Mouse (Mus musculus): ENCODE results near the gene Trim61. TPM values are rescaled to one million over a fixed set of nuclear protein-coding genes. Genes with fewer than 3 reads are reported as not detected.
"Not testable (repeated sequence)": the region's sequence is repeated elsewhere in the genome, so short reads cannot be mapped to it uniquely, and the experiment has no call there.

Gene Trim61
- total and polyA plus RNA-seq, 2 experiments from 2014 or later = not detected

- Histone ChIP-seq H3K9ac (replicated peaks; ENCODE audit: low read depth, low read length) (no peak overlapping the region), H3K27ac (ENCODE audit: low read depth) (no peak overlapping the region), H3K4me2 (ENCODE audit: low read depth, low read length) (no peak overlapping the region), H3K4me1 (ENCODE audit: control insufficient read depth, insufficient read depth) (0 out of 2 replicates have a peak, but pooled peaks cover 6% of the 10 kb centered on the region), H3K9me3 (replicated peaks; ENCODE audit: control insufficient read depth, low read length) (no peaks in the 10 kb centered on the region), H3K36me3 (replicated peaks; ENCODE audit: control insufficient read depth, insufficient read depth, low read length) (no peaks in the 10 kb centered on the region), H3K27me3 (ENCODE audit: control insufficient read depth, insufficient read depth, low read length) (no peaks in the 10 kb centered on the region), H3K4me3 (ENCODE audit: low read depth, low read length) (no peak overlapping the region)
- no peak for TF ChIP-seq EP300 (IDR thresholded peaks at IDR 0.05; ENCODE audit: low read depth)
- no peak for TF ChIP-seq CTCF (IDR thresholded peaks at IDR 0.05; ENCODE audit: low read depth)
- ATAC-seq (ENCODE audit: insufficient read depth, low read depth) (no peak), DNase-seq (ENCODE audit: low spot score) (no peak)
- 68% methylated on average over 4 of the region's 4 CpGs for WGBS
These were observed 12.6 kb upstream of the Trim61 start for GRCm38 (mm10) chr8:65030735-65031485.

DNA sequence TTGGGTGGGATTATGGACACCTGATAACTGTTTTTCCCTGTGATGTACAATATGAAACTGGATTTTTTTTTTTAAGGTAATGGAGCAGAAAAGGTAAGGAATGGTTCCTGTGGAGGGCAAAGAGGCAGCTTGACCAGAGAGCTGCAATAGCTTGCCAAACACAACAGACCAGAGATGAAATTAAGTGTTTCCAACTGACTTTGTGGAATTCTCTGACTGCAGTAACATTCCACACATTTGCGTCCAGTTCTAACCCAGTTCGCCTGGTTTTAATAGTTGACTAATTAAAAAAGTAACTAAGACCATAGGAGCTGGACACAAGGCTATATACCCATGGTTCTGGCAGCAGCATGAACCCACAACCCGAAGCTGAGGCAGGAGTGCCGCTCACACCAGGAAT lies 11.5 kb upstream of the Trim61 start:
- no peaks in the 10 kb centered on the region for H3K4me1 ChIP-seq (ENCODE audit: control insufficient read depth, insufficient read depth)
- 80% methylated on average over 4 of the region's 4 CpGs for WGBS
- DNase-seq (ENCODE audit: low spot score) (no peak), ATAC-seq (ENCODE audit: insufficient read depth, low read depth) (no peak)
- H3K9me3 ChIP-seq (replicated peaks; ENCODE audit: control insufficient read depth, low read length) = no peaks in the 10 kb centered on the region
- no peaks in the 10 kb centered on the region for H3K36me3 ChIP-seq (replicated peaks; ENCODE audit: control insufficient read depth, insufficient read depth, low read length)
- H3K9ac ChIP-seq (replicated peaks; ENCODE audit: low read depth, low read length) = no peak overlapping the region
- H3K27ac ChIP-seq (ENCODE audit: low read depth) = no peak overlapping the region
- H3K4me2 ChIP-seq (ENCODE audit: low read depth, low read length) = no peak overlapping the region
- H3K4me3 ChIP-seq (ENCODE audit: low read depth, low read length) = no peak overlapping the region
- TF ChIP-seq CTCF (IDR thresholded peaks at IDR 0.05; ENCODE audit: low read depth) (no peak), EP300 (IDR thresholded peaks at IDR 0.05; ENCODE audit: low read depth) (no peak)
- no peaks in the 10 kb centered on the region for H3K27me3 ChIP-seq (ENCODE audit: control insufficient read depth, insufficient read depth, low read length)

DNA sequence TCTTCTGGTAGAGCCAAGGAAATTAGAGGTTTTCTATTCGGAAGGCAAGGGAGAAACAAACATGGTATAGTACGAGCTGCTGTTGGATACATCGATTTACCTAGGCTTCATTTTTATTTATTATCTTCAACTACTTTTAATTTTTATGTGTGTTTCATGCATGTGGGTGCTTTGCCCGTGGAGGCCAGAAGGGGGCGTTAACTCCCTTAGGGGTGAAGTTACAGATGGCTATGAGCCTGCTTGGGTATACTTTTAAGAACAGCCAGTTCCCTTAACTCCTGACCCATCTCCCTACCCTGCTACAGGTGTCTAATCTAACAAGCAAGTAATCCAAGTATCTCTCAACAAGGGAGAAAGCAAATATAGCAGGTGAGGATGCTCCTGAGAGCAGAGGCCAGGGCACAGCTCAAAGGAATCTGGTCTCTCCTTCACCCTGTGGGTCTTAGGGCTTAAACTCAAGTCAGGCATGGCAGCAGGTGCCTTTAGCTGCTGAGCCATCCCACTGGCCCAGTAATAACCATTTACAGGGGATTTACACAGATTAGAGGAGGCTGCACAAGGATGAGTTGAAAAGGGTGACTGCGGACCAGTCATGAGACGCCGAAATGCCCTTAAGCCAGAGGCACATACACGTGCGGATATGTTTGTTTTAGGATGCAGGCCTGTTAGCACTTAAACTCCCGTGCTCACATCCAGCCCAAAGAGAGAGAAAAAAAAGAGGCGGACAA lies 10.8 kb upstream of the Trim61 start:
- 79% methylated on average over 12 of the region's 12 CpGs for WGBS
- H3K4me1 ChIP-seq (ENCODE audit: control insufficient read depth, insufficient read depth) = no peaks in the 10 kb centered on the region

DNA sequence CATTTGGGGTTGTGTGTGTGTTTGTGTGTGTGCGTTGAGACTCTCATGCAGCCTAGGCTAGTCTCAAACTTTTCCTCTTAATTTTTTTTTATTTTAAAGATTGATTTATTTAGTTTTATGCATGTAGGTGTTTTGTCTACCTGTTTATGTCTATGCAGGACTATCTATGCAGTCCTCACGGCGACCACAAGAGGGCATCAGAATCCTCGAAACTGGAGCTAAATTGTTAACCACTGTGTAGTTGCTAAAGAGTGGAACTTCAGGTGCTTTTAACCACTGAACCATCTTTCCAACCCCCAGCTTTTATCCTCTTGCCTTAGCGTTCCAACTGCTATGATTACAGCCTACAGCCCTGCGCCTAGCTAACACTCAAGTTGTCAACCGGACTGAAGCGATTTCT lies 4.2 kb upstream of the Trim61 start:
- no peak for TF ChIP-seq EP300 (IDR thresholded peaks at IDR 0.05; ENCODE audit: low read depth)
- peak; percentile 70 for TF ChIP-seq CTCF (IDR thresholded peaks at IDR 0.05; ENCODE audit: low read depth)

More for the DNA sequence above, 10.8 kb upstream of the Trim61 start:
- DNase-seq (ENCODE audit: low spot score) = no peak
- Histone ChIP-seq H3K4me3 (ENCODE audit: low read depth, low read length) (no peak overlapping the region), H3K4me2 (ENCODE audit: low read depth, low read length) (no peak overlapping the region), H3K9me3 (replicated peaks; ENCODE audit: control insufficient read depth, low read length) (no peaks in the 10 kb centered on the region), H3K27ac (ENCODE audit: low read depth) (no peak overlapping the region), H3K27me3 (ENCODE audit: control insufficient read depth, insufficient read depth, low read length) (no peaks in the 10 kb centered on the region), H3K9ac (replicated peaks; ENCODE audit: low read depth, low read length) (no peak overlapping the region), H3K36me3 (replicated peaks; ENCODE audit: control insufficient read depth, insufficient read depth, low read length) (no peaks in the 10 kb centered on the region)
- TF ChIP-seq CTCF (IDR thresholded peaks at IDR 0.05; ENCODE audit: low read depth) = no peak
- no peak for TF ChIP-seq EP300 (IDR thresholded peaks at IDR 0.05; ENCODE audit: low read depth)
- no peak for ATAC-seq (ENCODE audit: insufficient read depth, low read depth)

DNA sequence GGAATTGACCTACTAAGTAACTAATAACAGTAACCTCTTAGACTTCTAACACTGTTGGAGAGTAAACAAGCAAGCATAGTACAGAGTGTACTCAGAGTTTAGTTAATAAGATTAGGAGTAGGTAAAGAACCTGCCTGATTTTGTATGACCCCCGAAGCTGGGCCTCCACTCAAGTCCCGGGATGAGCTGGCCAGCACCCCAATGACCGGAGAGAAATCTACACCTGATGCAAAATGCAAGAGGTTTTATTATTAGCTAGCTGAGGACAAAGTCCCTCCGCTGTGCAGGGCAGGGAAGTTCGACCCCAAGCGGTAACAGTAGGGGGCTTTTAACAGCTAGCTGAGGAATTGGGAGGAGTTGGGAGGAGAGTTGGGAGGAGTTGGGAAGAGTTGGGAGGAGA lies 10.7 kb downstream of the Trim61 start:
- H3K4me2 ChIP-seq (ENCODE audit: low read depth, low read length); H3K9me3 ChIP-seq (replicated peaks; ENCODE audit: control insufficient read depth, low read length); H3K27me3 ChIP-seq (ENCODE audit: control insufficient read depth, insufficient read depth, low read length); DNase-seq (ENCODE audit: low spot score); H3K36me3 ChIP-seq (replicated peaks; ENCODE audit: control insufficient read depth, insufficient read depth, low read length); H3K4me3 ChIP-seq (ENCODE audit: low read depth, low read length); H3K27ac ChIP-seq (ENCODE audit: low read depth); ATAC-seq (ENCODE audit: insufficient read depth, low read depth); H3K9ac ChIP-seq (replicated peaks; ENCODE audit: low read depth, low read length); H3K4me1 ChIP-seq (ENCODE audit: control insufficient read depth, insufficient read depth): not testable (repeated sequence)
- 74% methylated on average over 6 of the region's 6 CpGs for WGBS

More for the DNA sequence above, 4.2 kb upstream of the Trim61 start:
- no peak for ATAC-seq (ENCODE audit: insufficient read depth, low read depth)
- no peak overlapping the region for H3K4me2 ChIP-seq (ENCODE audit: low read depth, low read length)
- no peaks in the 10 kb centered on the region for H3K9me3 ChIP-seq (replicated peaks; ENCODE audit: control insufficient read depth, low read length)
- H3K4me1 ChIP-seq (ENCODE audit: control insufficient read depth, insufficient read depth) = no peaks in the 10 kb centered on the region
- H3K27me3 ChIP-seq (ENCODE audit: control insufficient read depth, insufficient read depth, low read length) = no peaks in the 10 kb centered on the region
- DNase-seq (ENCODE audit: low spot score) = no peak
- 47% methylated on average over 8 of the region's 8 CpGs for WGBS
- H3K9ac ChIP-seq (replicated peaks; ENCODE audit: low read depth, low read length) = no peak overlapping the region
- no peak overlapping the region for H3K27ac ChIP-seq (ENCODE audit: low read depth)
- no peaks in the 10 kb centered on the region for H3K36me3 ChIP-seq (replicated peaks; ENCODE audit: control insufficient read depth, insufficient read depth, low read length)
- H3K4me3 ChIP-seq (ENCODE audit: low read depth, low read length) = no peak overlapping the region

Data from heart, postnatal 0 days (tissue).